Mouse (Mus musculus): ENCODE measurements around the gene Ap1s3. TPM values are rescaled to one million over a fixed set of nuclear protein-coding genes. Genes with fewer than 3 reads are reported as not detected.
"Not testable (repeated sequence)": the region's sequence is repeated elsewhere in the genome, so short reads cannot be mapped to it uniquely, and the experiment has no call there.

Gene Ap1s3
- total RNA-seq, 2 experiments from 2014 or later = 1.7 to 2.7 TPM

GRCm38 (mm10) chr1:79611271-79611670, 60.5 kb downstream of the Ap1s3 start:
- intact Hi-C loops (cut with DNase I); DNase-seq (ENCODE audit: low spot score in 2 of 2): not testable (repeated sequence)

GRCm38 (mm10) chr1:79608856-79609255, 62.9 kb downstream of the Ap1s3 start:
- DNase-seq (ENCODE audit: low spot score in 2 of 2); intact Hi-C loops (cut with DNase I): not testable (repeated sequence)

DNA sequence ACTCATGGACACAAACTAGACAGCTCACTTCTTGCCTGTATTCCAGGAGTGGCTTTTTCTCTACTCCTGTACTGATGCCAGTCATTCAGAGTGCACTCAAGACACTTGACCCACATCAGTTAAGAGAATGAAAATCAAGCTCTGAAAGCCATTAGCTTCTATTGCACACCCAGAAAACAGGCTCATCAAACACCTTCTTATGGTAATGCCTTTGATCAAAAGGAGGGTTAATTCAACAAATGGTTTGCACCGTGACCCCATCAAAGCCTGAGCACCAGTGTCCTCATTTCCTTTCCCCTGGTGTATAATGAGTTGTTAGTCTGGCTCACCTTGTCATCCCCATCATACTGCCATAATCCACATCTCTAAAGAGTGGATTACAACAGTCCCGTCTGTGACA, 69.3 kb downstream of the Ap1s3 start:
- intact Hi-C loops (cut with DNase I) = no loop called here
- DNase-seq (ENCODE audit: low spot score in 2 of 2) = no peak

DNA sequence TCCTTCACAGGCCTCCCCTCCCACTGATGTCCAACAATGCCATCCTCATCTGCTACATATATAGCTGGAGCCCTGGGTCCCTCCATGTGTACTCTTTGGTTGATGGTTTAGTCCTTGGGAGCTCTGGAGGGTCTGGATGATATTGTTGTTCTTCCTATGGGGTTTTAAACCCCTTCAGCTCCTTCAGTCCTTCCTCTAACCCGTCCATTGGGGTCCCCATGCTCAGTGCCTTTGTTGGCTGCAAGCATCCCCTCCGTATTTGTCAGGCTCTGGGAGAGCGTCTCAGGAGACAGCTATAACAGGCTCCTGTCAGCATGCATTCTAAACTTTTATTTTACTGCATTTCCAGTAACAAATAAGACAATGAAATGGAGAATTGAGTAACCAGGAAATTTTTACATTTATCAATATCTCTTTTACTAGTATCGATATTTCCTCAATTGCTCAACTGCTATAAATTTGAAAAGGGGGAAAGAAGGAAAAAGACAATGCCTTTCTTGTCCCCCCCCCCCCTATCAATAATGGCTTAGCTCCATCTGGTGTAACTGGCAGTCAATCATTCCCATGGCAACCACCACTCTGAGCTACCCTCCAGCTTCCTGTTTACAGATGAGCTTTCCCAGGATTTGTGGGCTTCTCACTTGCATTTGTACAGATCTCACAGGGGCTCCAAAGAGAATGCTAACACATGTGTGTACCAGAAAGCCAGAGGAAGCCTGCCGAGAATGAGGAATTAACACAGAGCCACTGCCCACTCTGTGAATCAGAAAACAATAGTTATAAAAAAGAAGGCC, 73.2 kb downstream of the Ap1s3 start:
- DNase-seq (ENCODE audit: low spot score in 2 of 2) = peak in 1 of 2 experiments; percentile 7
- intact Hi-C loops (cut with DNase I) = no loop called here

- intact Hi-C loops (cut with DNase I) = no loop called here
- DNase-seq (ENCODE audit: low spot score in 2 of 2) = no peak
Observed at GRCm38 (mm10) chr1:79592721-79593277, 79.0 kb downstream of the Ap1s3 start.

DNA sequence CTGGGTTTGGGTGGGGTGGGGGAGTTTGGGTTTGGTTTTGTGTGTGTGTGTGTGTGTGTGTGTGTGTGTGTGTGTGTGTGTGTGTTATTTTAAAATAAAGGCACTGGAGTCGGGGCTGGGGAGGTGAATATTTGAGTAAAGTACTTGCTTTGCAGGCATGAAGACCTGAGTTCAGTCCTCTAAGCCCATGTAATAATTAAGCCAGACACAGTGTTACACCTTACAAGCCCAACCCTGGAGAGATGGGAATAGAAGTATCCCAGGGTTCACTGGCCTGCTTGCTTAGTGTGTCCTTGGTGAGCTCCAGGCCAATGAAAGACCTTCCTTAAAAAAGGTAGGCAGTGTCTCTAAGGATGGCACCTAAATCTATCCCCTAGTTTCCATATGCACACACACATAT, 80.7 kb downstream of the Ap1s3 start:
- no peak for DNase-seq (ENCODE audit: low spot score in 2 of 2)
- intact Hi-C loops (cut with DNase I) = no loop called here

DNA sequence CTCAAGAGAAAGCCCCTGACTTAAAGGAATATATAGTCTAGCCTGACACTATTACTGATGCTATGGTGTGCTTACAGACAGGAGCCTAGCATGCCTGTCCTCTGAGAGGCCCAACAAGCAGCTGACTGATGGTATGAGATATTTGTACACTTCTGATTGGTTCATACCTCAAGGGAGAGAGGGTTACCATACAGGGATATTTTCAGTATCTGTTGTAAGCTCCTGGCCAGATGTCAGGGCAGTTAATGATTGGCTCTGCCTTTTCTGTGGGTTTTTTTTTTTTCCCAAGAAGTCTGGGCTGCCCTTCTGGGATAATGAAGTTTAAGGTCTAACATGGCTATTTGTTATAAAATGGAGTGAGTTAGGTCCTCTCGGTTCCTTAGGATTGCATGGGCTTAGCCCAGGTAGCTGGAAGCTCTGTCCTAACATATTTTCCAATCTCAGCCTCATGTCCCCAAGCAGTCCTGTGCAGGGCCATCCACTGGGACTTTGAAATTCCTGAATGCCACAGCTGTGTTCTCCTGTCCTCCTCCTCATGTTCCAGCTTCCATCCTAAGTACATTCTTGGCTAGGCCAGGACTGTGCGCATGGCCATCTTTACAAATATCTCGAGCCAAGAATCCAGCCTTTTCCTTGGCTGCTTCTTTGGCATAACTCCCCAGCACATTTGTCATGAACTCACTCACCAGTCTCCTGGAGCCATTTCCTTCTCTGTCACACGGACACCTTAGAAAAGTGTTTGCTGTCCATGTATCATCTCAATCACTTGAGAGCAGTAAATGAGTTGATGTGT, 81.6 kb downstream of the Ap1s3 start:
- intact Hi-C loops (cut with DNase I) = loop anchor here (10.0 kb wide), 1 partner anchor 145 kb away; the partner anchor contains the start of gene Scg2
- DNase-seq (ENCODE audit: low spot score in 2 of 2) = no peak

DNA sequence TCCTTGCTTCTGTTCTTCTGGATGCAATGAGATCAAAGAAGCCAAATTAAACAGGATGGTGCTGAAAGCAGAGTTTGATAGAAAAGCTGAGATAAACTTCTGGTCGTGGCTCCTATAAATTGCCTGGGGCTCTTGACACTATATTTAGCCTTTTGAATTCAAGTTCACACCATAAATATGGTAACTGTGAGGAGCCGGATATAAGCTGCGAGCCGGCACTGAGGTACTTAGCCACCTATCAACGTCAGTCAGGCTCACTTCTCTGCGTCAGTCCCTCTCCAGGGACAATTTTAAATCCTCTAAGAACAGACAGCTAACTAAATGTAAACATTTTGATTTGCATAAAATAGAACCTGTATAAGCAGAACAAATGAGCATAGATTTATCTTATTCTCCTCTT, 82.3 kb downstream of the Ap1s3 start:
- intact Hi-C loops (cut with DNase I) = loop anchor here (10.0 kb wide), 1 partner anchor 145 kb away; the partner anchor contains the start of gene Scg2
- no peak for DNase-seq (ENCODE audit: low spot score in 2 of 2)

DNA sequence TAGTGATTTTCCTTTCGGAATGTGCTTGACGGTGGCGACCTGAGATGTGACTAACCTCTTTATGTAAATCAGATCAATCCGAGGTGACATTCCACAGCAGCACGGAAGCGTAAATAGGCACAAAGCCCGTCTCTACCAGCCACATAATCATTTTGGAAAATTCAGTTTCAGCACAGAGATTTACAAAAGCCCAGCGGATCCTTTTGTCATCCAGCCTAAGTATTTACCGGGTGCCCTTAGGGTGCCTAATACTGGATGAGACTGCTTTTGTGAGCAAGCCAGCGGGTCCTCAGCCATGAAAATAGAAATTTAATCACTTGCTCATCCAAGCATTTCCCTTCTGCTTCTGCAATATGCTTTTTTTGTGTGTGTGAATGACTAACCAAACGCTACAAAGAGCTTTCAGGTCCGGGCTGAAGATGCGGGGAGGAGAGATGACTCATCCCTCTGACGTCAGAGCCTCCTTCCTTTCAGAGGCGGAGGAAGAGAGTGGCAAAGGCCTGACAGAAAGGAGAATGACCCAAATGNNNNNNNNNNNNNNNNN, 90.6 kb downstream of the Ap1s3 start:
- DNase-seq (ENCODE audit: low spot score in 2 of 2) = peak; percentile 77
- intact Hi-C loops (cut with DNase I) = loop anchor here (10.0 kb wide), 1 partner anchor 136 kb away; the partner anchor contains the start of gene Scg2

- intact Hi-C loops (cut with DNase I) = no loop called here
- DNase-seq (ENCODE audit: low spot score in 2 of 2) = no peak
Observed at GRCm38 (mm10) chr1:79577357-79577756, 94.4 kb downstream of the Ap1s3 start.

- no peak for DNase-seq (ENCODE audit: low spot score in 2 of 2)
- intact Hi-C loops (cut with DNase I) = no loop called here
Observed at GRCm38 (mm10) chr1:79571912-79572311, 99.9 kb downstream of the Ap1s3 start.

- no peak for DNase-seq (ENCODE audit: low spot score in 2 of 2)
- intact Hi-C loops (cut with DNase I) = no loop called here
Observed at GRCm38 (mm10) chr1:79571126-79571525, 100.6 kb downstream of the Ap1s3 start.

GRCm38 (mm10) chr1:79561186-79561585, 110.6 kb downstream of the Ap1s3 start:
- intact Hi-C loops (cut with DNase I) = no loop called here
- DNase-seq (ENCODE audit: low spot score in 2 of 2) = no peak

Other genes starting within 250 kb of the Ap1s3 start
- gene Scg2, start 231.9 kb downstream of the Ap1s3 start, total RNA-seq (2021) = 100 to 1,000 TPM; 139 to 165 TPM
- 10 to 100 TPM; 24.8 to 26.4 TPM for gene Mrpl44, start 104.0 kb upstream of the Ap1s3 start, total RNA-seq (2021)
- gene Wdfy1, start 104.2 kb upstream of the Ap1s3 start, total RNA-seq (2021) = 10 to 100 TPM; 39.3 to 42.0 TPM
- gene Serpine2, start 189.2 kb upstream of the Ap1s3 start, total RNA-seq (2021) = 100 to 1,000 TPM; 161 to 167 TPM